Mouse (Mus musculus) neutrophil, adult 65 days (primary cell): Measurements from ENCODE around the gene Lipo4. TPM values are rescaled to one million over a fixed set of nuclear protein-coding genes. Genes with fewer than 3 reads are reported as not detected.

Experiments
- total RNA-seq: library from RNA; stranded (reverse); gene quantifications from 2 replicates; pipeline ENCODE4 v1.2.4, GENCODE M21; 2023

The Lipo4 gene
- total RNA-seq = not detected in 2 replicates

GRCm38 (mm10) chr19:33517680-33518079 is at the start of gene Lipo4:
Gene Lipo4 (minus strand): TSS chr19:33517780.

Other genes with a start within 250 kb of the Lipo4 start
- gene Rnls, start 125.5 kb downstream of the Lipo4 start, total RNA-seq = 1.9 and 2.8 TPM in 2 replicates
- gene Gm8978, start 107.5 kb upstream of the Lipo4 start, total RNA-seq = not detected in 2 replicates
- gene Lipo2, start 233.6 kb upstream of the Lipo4 start, total RNA-seq = not detected in 2 replicates
- 1.1 and 2.0 TPM in 2 replicates for gene Lipo3, start 244.2 kb upstream of the Lipo4 start, total RNA-seq